Mouse (Mus musculus): ENCODE results near the gene Yeats4. TPM values are rescaled to one million over a fixed set of nuclear protein-coding genes. Genes with fewer than 3 reads are reported as not detected.

Yeats4 gene
- 140 and 144 TPM in 2 replicates for polyA plus RNA-seq (2016; fragmentation: Nextera tagmentation; extraction: Ambion mirVana)

DNA sequence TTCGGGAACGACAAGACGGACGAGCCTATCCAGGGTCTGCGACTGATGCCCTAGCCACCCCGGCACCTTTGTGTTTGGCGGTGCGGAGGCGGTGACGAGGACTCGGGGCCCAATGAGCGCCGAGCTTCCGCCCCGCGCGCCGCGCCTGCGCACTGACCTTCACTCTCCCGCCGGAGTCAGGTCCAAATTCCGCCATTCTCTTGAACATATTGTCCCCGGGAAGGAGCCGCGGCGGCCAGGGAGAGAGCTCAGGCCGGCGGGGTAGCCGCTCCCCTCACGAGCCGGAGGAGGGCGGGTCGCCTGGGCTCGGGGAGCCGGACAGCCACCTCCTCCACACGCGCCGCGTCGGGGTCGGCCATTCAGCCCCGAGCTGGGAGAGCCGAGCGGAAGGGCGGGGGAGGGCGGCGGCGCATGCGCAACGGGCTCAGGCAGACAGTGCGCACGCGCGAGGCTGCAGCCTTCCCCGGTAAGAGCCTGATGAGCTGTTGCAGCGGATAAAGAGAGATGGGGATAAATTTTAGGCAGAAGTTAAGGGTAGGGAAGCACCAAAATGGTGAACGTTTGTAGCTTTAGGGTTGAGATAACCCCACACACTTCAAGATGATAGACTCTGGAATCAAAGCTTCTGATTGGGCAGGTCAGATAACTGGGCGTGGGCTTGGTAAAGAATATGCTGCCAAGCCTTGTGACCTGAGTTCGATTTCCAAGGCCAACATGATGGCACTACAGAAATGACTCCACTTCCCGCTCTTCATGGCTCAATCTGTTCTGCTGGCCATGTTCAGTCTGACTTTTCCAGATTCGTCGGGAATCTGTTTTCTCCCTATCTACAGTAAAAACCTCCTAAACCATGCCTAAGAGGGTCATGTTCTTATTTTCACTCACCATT is at the start of gene Yeats4:
Yeats4 (minus strand) TSS at position 406 of the 889 bp plus-strand sequence.
- Histone ChIP-seq H3K4me2 (peak within 1 kb of the TSS; percentile 83), H3K9me3 (no peaks in the 10 kb centered on the region), H3K36me3 (replicated peaks) (peaks cover 33% of the 10 kb centered on the region), H3K27me3 (no peaks in the 10 kb centered on the region), H3K4me1 (peaks cover 28% of the 10 kb centered on the region), H3K9ac (peak within 1 kb of the TSS; percentile 95), H3K4me3 (replicated peaks) (peak within 1 kb of the TSS; percentile 83), H3K27ac (peak within 1 kb of the TSS; percentile 99)
- peak; percentile 96 for ATAC-seq (ENCODE audit: low FRiP score)
- under 1% methylated on average over 63 of the region's 63 CpGs for WGBS

GRCm38 (mm10) chr10:117272023-117272422 is 47.7 kb upstream of the Yeats4 start:
- Histone ChIP-seq H3K4me3 (replicated peaks) (no peak overlapping the region), H3K4me2 (no peak overlapping the region), H3K27ac (no peak overlapping the region), H3K9ac (no peak overlapping the region), H3K9me3 (no peaks in the 10 kb centered on the region), H3K27me3 (no peaks in the 10 kb centered on the region), H3K4me1 (no peaks in the 10 kb centered on the region), H3K36me3 (replicated peaks) (no peaks in the 10 kb centered on the region)
- ATAC-seq (ENCODE audit: low FRiP score) = no peak

DNA sequence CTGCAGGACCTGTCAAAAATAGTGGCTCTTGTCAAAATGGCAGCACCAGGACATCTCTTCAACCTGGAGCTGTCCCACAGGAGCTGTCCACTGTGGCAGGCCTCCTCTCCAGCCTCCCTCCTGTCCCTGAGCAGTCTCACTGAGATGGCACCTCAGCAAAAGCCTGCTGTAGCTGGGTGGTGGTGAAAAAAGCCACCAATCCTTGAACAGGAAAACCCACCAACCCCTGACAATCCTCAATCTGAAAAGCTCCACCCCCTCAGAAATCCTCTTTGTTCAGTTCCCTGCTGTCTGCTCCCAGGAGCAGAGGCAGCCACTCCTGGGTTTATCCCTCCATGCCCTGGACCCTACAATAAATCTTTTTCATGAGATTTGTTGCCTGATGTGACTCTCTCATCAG is 35.6 kb upstream of the Yeats4 start:
- no peaks in the 10 kb centered on the region for H3K27me3 ChIP-seq
- no peak for ATAC-seq (ENCODE audit: low FRiP score)
- no peaks in the 10 kb centered on the region for H3K9me3 ChIP-seq
- no peak overlapping the region for H3K4me2 ChIP-seq
- H3K9ac ChIP-seq = no peak overlapping the region
- H3K36me3 ChIP-seq (replicated peaks) = no peaks in the 10 kb centered on the region
- no peak overlapping the region for H3K4me3 ChIP-seq (replicated peaks)
- H3K27ac ChIP-seq = 0 out of 2 replicates have a peak overlapping the region, but pooled peaks have one; percentile 6
- no peaks in the 10 kb centered on the region for H3K4me1 ChIP-seq

- ATAC-seq (ENCODE audit: low FRiP score) = no peak
- Histone ChIP-seq H3K27me3 (no peaks in the 10 kb centered on the region), H3K4me3 (replicated peaks) (no peak within 1 kb of the TSS), H3K4me2 (no peak within 1 kb of the TSS), H3K36me3 (replicated peaks) (no peaks in the 10 kb centered on the region), H3K9me3 (no peaks in the 10 kb centered on the region), H3K9ac (no peak within 1 kb of the TSS), H3K4me1 (no peaks in the 10 kb centered on the region), H3K27ac (no peak within 1 kb of the TSS)
- 91% methylated on average over 12 of the region's 12 CpGs for WGBS
Observed at GRCm38 (mm10) chr10:117238603-117239002, 14.3 kb upstream of the Yeats4 start, which contains the start of gene 9530003J23Rik. 9530003J23Rik (minus strand) TSS chr10:117238703.

- H3K4me2 ChIP-seq = no peak overlapping the region
- no peak overlapping the region for H3K27ac ChIP-seq
- no peaks in the 10 kb centered on the region for H3K36me3 ChIP-seq (replicated peaks)
- no peak for ATAC-seq (ENCODE audit: low FRiP score)
- H3K9me3 ChIP-seq = no peaks in the 10 kb centered on the region
- no peaks in the 10 kb centered on the region for H3K4me1 ChIP-seq
- 62% methylated on average over 11 of the region's 11 CpGs for WGBS
- no peak overlapping the region for H3K9ac ChIP-seq
- H3K27me3 ChIP-seq = no peaks in the 10 kb centered on the region
- no peak overlapping the region for H3K4me3 ChIP-seq (replicated peaks)
Observed at GRCm38 (mm10) chr10:117235866-117236265, 11.6 kb upstream of the Yeats4 start.

- 72% methylated on average over 4 of the region's 4 CpGs for whole genome bisulfite sequencing
- H3K27me3 ChIP-seq = no peaks in the 10 kb centered on the region
- no peaks in the 10 kb centered on the region for H3K9me3 ChIP-seq
- no peak overlapping the region for H3K27ac ChIP-seq
- H3K4me1 ChIP-seq = no peaks in the 10 kb centered on the region
- no peak overlapping the region for H3K4me2 ChIP-seq
- no peak overlapping the region for H3K9ac ChIP-seq
- H3K4me3 ChIP-seq (replicated peaks) = no peak overlapping the region
- no peaks in the 10 kb centered on the region for H3K36me3 ChIP-seq (replicated peaks)
- ATAC-seq (ENCODE audit: low FRiP score) = no peak
Observed at GRCm38 (mm10) chr10:117234825-117235224, 10.5 kb upstream of the Yeats4 start.

- H3K4me1 ChIP-seq = peaks cover 5% of the 10 kb centered on the region; the same call in 1 of the 2 replicates
- H3K4me3 ChIP-seq (replicated peaks) = no peak overlapping the region
- H3K27me3 ChIP-seq = no peaks in the 10 kb centered on the region
- WGBS = 72% methylated on average over 16 of the region's 16 CpGs
- no peak overlapping the region for H3K27ac ChIP-seq
- ATAC-seq (ENCODE audit: low FRiP score) = no peak
- no peak overlapping the region for H3K4me2 ChIP-seq
- no peaks in the 10 kb centered on the region for H3K9me3 ChIP-seq
- H3K9ac ChIP-seq = no peak overlapping the region
- no peaks in the 10 kb centered on the region for H3K36me3 ChIP-seq (replicated peaks)
Observed at GRCm38 (mm10) chr10:117229826-117230225, 5.5 kb upstream of the Yeats4 start.

DNA sequence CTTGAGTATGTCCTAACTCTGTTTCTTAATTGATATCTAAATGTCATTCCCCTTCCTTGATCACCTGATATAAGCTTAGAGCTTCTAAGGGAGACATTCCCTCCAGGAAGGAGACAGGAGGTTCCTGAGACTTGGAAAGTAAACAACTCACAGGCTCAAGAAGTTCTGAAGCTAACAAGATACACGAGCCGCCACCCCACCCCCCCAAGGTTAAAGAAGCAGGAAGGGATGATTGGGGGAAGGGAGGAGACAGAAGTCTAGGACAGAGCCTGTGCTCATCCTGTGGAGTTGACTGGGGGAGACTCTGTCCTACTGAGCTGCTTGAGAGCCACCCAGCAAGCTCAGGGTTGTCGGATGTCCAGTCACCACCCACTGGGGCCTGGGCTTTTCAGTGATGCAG is 1.7 kb upstream of the Yeats4 start:
- Histone ChIP-seq H3K27ac (no peak overlapping the region), H3K36me3 (replicated peaks) (peaks cover 17% of the 10 kb centered on the region), H3K4me2 (no peak overlapping the region), H3K9ac (no peak overlapping the region), H3K9me3 (no peaks in the 10 kb centered on the region), H3K4me1 (peaks cover 28% of the 10 kb centered on the region), H3K27me3 (no peaks in the 10 kb centered on the region), H3K4me3 (replicated peaks) (no peak overlapping the region)
- 86% methylated on average over 3 of the region's 3 CpGs for WGBS
- ATAC-seq (ENCODE audit: low FRiP score) = no peak

DNA sequence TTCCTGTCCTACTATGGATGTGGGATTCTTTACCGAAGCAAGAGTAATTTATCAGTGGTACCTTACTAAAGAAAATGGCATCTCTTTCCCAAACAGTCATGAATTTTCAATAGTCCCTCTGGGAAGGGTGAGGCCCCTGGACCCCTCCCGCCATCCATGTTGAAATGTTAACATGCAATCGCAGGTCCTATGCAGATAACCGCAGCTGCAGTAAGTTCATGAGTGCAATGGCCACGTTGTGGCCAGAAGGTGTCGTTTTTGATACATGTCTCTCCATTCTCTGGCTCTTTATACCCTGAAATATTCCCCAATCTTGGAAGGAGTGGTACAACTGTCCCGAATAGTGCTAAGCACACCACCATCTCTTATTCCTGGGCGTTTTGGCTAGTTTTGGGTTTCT is 787 bp upstream of the Yeats4 start:
- Histone ChIP-seq H3K4me2 (peak overlapping the region; percentile 83), H3K36me3 (replicated peaks) (peaks cover 25% of the 10 kb centered on the region), H3K27ac (0 out of 2 replicates have a peak overlapping the region, but pooled peaks have one; percentile 99), H3K4me3 (replicated peaks) (peak overlapping the region; percentile 83), H3K9me3 (no peaks in the 10 kb centered on the region), H3K4me1 (peaks cover 28% of the 10 kb centered on the region), H3K27me3 (no peaks in the 10 kb centered on the region), H3K9ac (peak overlapping the region; percentile 95)
- 64% methylated on average over 8 of the region's 8 CpGs for WGBS
- ATAC-seq (ENCODE audit: low FRiP score) = no peak; the same call in 1 of the 2 replicates

GRCm38 (mm10) chr10:117223758-117224101 is 577 bp downstream of the Yeats4 start:
- H3K4me1 ChIP-seq = peaks cover 28% of the 10 kb centered on the region
- peaks cover 35% of the 10 kb centered on the region for H3K36me3 ChIP-seq (replicated peaks)
- peak overlapping the region; percentile 83 for H3K4me3 ChIP-seq (replicated peaks)
- peak; percentile 60 for ATAC-seq (ENCODE audit: low FRiP score)
- H3K27ac ChIP-seq = peak overlapping the region; percentile 99
- no peaks in the 10 kb centered on the region for H3K27me3 ChIP-seq
- H3K4me2 ChIP-seq = peak overlapping the region; percentile 83
- H3K9me3 ChIP-seq = no peaks in the 10 kb centered on the region
- peak overlapping the region; percentile 95 for H3K9ac ChIP-seq
- under 1% methylated on average over 9 of the region's 9 CpGs for WGBS

DNA sequence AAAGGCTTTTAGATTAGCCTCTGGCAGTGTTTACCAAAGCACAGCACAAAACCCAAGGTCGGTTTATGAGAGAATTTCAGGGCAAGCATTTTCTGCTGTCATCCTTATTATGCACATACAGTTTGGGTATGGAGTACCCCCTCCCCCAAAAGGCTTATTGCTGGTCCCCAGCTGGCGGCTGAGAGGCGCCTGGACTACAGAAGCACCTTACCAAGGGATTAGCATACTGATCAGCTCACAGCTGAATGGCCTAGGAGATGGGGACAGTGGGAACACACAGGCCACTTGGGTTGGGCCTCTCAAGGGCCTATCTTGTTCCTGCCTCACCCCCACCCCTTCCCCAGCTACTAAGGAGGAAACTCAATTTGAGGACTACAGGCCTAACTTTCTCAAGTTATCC is 1.5 kb downstream of the Yeats4 start:
- peaks cover 44% of the 10 kb centered on the region for H3K36me3 ChIP-seq (replicated peaks)
- peaks cover 28% of the 10 kb centered on the region for H3K4me1 ChIP-seq
- peak overlapping the region; percentile 83 for H3K4me3 ChIP-seq (replicated peaks)
- no peaks in the 10 kb centered on the region for H3K27me3 ChIP-seq
- 9% methylated on average over 3 of the region's 3 CpGs for WGBS
- peak overlapping the region; percentile 83 for H3K4me2 ChIP-seq
- no peaks in the 10 kb centered on the region for H3K9me3 ChIP-seq
- peak; percentile 45; the same call in 1 of the 2 replicates for ATAC-seq (ENCODE audit: low FRiP score)
- H3K27ac ChIP-seq = peak overlapping the region; percentile 68
- peak overlapping the region; percentile 30 for H3K9ac ChIP-seq

DNA sequence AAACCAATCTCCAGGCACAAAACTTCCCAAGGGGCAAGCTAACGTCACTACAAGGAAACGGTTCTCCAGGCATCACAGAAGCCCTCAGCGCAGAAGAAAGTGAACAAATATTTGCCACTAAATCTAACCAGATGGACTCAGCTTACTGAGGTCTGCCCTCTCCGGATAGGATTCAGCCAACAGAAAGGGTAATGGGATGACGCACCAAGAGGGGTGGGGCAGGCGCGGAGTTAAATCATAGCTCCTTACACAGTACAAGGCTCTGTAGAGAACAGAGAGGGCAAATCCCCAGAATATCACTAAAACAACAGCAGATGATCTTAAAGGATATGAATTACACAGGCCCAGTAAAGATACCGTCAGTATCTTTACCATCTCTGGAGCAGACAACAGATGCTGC is 6.0 kb downstream of the Yeats4 start:
- H3K4me2 ChIP-seq = no peak overlapping the region
- H3K9ac ChIP-seq = no peak overlapping the region
- H3K27me3 ChIP-seq = no peaks in the 10 kb centered on the region
- peaks cover 84% of the 10 kb centered on the region for H3K36me3 ChIP-seq (replicated peaks)
- no peak overlapping the region for H3K27ac ChIP-seq
- H3K9me3 ChIP-seq = no peaks in the 10 kb centered on the region
- H3K4me1 ChIP-seq = peaks cover 17% of the 10 kb centered on the region
- 97% methylated on average over 8 of the region's 8 CpGs for WGBS
- no peak for ATAC-seq (ENCODE audit: low FRiP score)
- H3K4me3 ChIP-seq (replicated peaks) = no peak overlapping the region
